Mouse (Mus musculus) E14TG2a.4 (cell line): ENCODE data around the gene Greb1.

Experiments used
- CTCF ChIP-seq: conservative IDR thresholded peaks from 2 replicates; pipeline ENCODE4 v1.5.1; 2014; ENCODE audit warnings: low read length
- NANOG ChIP-seq: IDR thresholded peaks from 2 replicates; pipeline ENCODE4 v1.6.1; 2014; ENCODE audit warnings: borderline replicate concordance, low read length, mixed read lengths

- no peak for TF ChIP-seq CTCF
- no peak for TF ChIP-seq NANOG
Measured at GRCm38 (mm10) chr12:16656906-16657875, 143.5 kb downstream of the Greb1 start.
